Mouse (Mus musculus) stomach, postnatal 0 days (tissue): ENCODE measurements at regions not wholly inside any gene's neighbourhood (a gene's known extent, or its start where the extent isn't known, plus 50 kb on each side); places are given as distances from the start of the nearest gene placed in this dataset.

Experiments used
- ATAC-seq: fragments of 200-750 bp; cut with Nextera tagmentation; 2 replicates; pipeline ENCODE4 v1.8.0; 2017; ENCODE audit not compliant: low FRiP score, low TSS enrichment
- DNase-seq: peaks from one replicate; pipeline ENCODE4 v3.0.0-alpha.2; 2016; ENCODE audit warnings: low spot score
- H3K27ac ChIP-seq: fragments of 300-500 bp; sonication (generic); replicated peaks from 2 replicates; pipeline ENCODE4 v1.5.1; 2014; ENCODE audit warnings: mild to moderate bottlenecking, control low read depth
- H3K27me3 ChIP-seq: fragments of 300-500 bp; sonication (generic); 2 replicates; pipeline ENCODE4 v1.6.1; 2014; ENCODE audit warnings: low read length; ENCODE audit not compliant: control insufficient read depth, insufficient read depth
- H3K36me3 ChIP-seq: fragments of 300-500 bp; sonication (generic); 2 replicates; pipeline ENCODE4 v1.6.1; 2014; ENCODE audit warnings: low read length, mixed read lengths; ENCODE audit not compliant: control insufficient read depth, insufficient read depth
- H3K4me1 ChIP-seq: fragments of 300-500 bp; sonication (generic); replicated peaks from 2 replicates; pipeline ENCODE4 v1.6.1; 2014; ENCODE audit warnings: antibody characterized with exemption; ENCODE audit not compliant: control insufficient read depth, insufficient read depth
- H3K4me2 ChIP-seq: fragments of 300-500 bp; sonication (generic); replicated peaks from 2 replicates; pipeline ENCODE4 v1.6.1; 2014; ENCODE audit warnings: low read depth, mild to moderate bottlenecking, control low read depth, moderate library complexity
- H3K4me3 ChIP-seq: fragments of 300-500 bp; sonication (generic); 2 replicates; pipeline ENCODE4 v1.5.1; 2014; ENCODE audit warnings: low read depth, low read length, control low read depth
- H3K9ac ChIP-seq: fragments of 300-500 bp; sonication (generic); 2 replicates; pipeline ENCODE4 v1.6.1; 2014; ENCODE audit warnings: mild to moderate bottlenecking, low read length, control low read depth, mixed read lengths
- H3K9me3 ChIP-seq: fragments of 300-500 bp; sonication (generic); 2 replicates; pipeline ENCODE4 v1.6.1; 2016; ENCODE audit warnings: low read length; ENCODE audit not compliant: control insufficient read depth
- CTCF ChIP-seq: IDR thresholded peaks from 2 replicates; pipeline ENCODE4 v1.5.1; 2016; ENCODE audit warnings: antibody characterized with exemption, low read depth, mild to moderate bottlenecking, moderate library complexity
- EP300 ChIP-seq: optimal IDR thresholded peaks from 2 replicates; pipeline ENCODE3; 2016; ENCODE audit warnings: antibody characterized with exemption
- WGBS: fragments of 180-500 bp; shearing (Covaris S2); extraction: QIAGEN DNeasy Blood & Tissue Kit; methylation state at CpG from one replicate; pipeline ENCODE4 v1.1.7; 2014; 5-methylcytosine and 5-hydroxymethylcytosine counted together

GRCm38 (mm10) chr11:45222021-45222420, 604.9 kb downstream of the Ebf1 start:
- no peak overlapping the region for H3K27ac ChIP-seq
- WGBS = 83% methylated on average over 3 of the region's 3 CpGs
- H3K36me3 ChIP-seq = no peaks in the 10 kb centered on the region
- no peak overlapping the region for H3K4me2 ChIP-seq
- no peak for ATAC-seq
- no peaks in the 10 kb centered on the region for H3K9me3 ChIP-seq
- H3K4me3 ChIP-seq = no peak overlapping the region
- H3K4me1 ChIP-seq = no peaks in the 10 kb centered on the region
- TF ChIP-seq CTCF = no peak
- no peak for TF ChIP-seq EP300
- no peaks in the 10 kb centered on the region for H3K27me3 ChIP-seq
- H3K9ac ChIP-seq = no peak overlapping the region
- DNase-seq = no peak

GRCm38 (mm10) chr11:45235476-45236412, 616.1 kb upstream of the Clint1 start:
- Histone ChIP-seq H3K9me3 (no peaks in the 10 kb centered on the region), H3K36me3 (no peaks in the 10 kb centered on the region), H3K9ac (no peak overlapping the region), H3K27me3 (no peaks in the 10 kb centered on the region), H3K4me2 (no peak overlapping the region), H3K27ac (no peak overlapping the region), H3K4me3 (no peak overlapping the region), H3K4me1 (no peaks in the 10 kb centered on the region)
- DNase-seq = no peak
- TF ChIP-seq EP300 (no peak), CTCF (no peak)
- WGBS = 62% methylated on average over 6 of the region's 6 CpGs
- no peak for ATAC-seq

- H3K4me1 ChIP-seq = no peaks in the 10 kb centered on the region
- no peak overlapping the region for H3K9ac ChIP-seq
- H3K4me3 ChIP-seq = no peak overlapping the region
- H3K9me3 ChIP-seq = no peaks in the 10 kb centered on the region
- no peak overlapping the region for H3K27ac ChIP-seq
- DNase-seq (no peak), ATAC-seq (no peak)
- no peak for TF ChIP-seq EP300
- no peak for TF ChIP-seq CTCF
- no peaks in the 10 kb centered on the region for H3K27me3 ChIP-seq
- no peak overlapping the region for H3K4me2 ChIP-seq
- 59% methylated on average over 4 of the region's 4 CpGs for WGBS
- H3K36me3 ChIP-seq = no peaks in the 10 kb centered on the region
Measured at GRCm38 (mm10) chr11:45237056-45237455, 614.8 kb upstream of the Clint1 start.

GRCm38 (mm10) chr11:45239044-45239443, 612.8 kb upstream of the Clint1 start:
- 35% methylated on average over 5 of the region's 5 CpGs for WGBS
- TF ChIP-seq CTCF = no peak
- no peak for TF ChIP-seq EP300

GRCm38 (mm10) chr11:45240419-45240818, 611.4 kb upstream of the Clint1 start:
- H3K4me1 ChIP-seq = no peaks in the 10 kb centered on the region
- WGBS = 67% methylated on average over 3 of the region's 3 CpGs
- DNase-seq (no peak), ATAC-seq (no peak)
- TF ChIP-seq EP300 (no peak), CTCF (no peak)
- H3K27me3 ChIP-seq = no peaks in the 10 kb centered on the region
- no peaks in the 10 kb centered on the region for H3K36me3 ChIP-seq
- no peaks in the 10 kb centered on the region for H3K9me3 ChIP-seq
- H3K4me2 ChIP-seq = no peak overlapping the region
- no peak overlapping the region for H3K9ac ChIP-seq
- no peak overlapping the region for H3K27ac ChIP-seq
- H3K4me3 ChIP-seq = no peak overlapping the region

More at GRCm38 (mm10) chr11:45239044-45239443, 612.8 kb upstream of the Clint1 start:
- Histone ChIP-seq H3K9ac (no peak overlapping the region), H3K27ac (no peak overlapping the region), H3K9me3 (no peaks in the 10 kb centered on the region), H3K4me1 (no peaks in the 10 kb centered on the region), H3K4me2 (no peak overlapping the region), H3K27me3 (no peaks in the 10 kb centered on the region), H3K4me3 (no peak overlapping the region), H3K36me3 (no peaks in the 10 kb centered on the region)
- DNase-seq = no peak
- ATAC-seq = no peak

GRCm38 (mm10) chr11:45241671-45242070, 610.2 kb upstream of the Clint1 start:
- WGBS = 74% methylated on average over 10 of the region's 10 CpGs
- Histone ChIP-seq H3K4me3 (no peak overlapping the region), H3K27me3 (no peaks in the 10 kb centered on the region), H3K36me3 (no peaks in the 10 kb centered on the region), H3K9me3 (no peaks in the 10 kb centered on the region), H3K4me1 (no peaks in the 10 kb centered on the region), H3K4me2 (no peak overlapping the region), H3K27ac (no peak overlapping the region), H3K9ac (no peak overlapping the region)
- DNase-seq = no peak
- no peak for TF ChIP-seq CTCF
- TF ChIP-seq EP300 = no peak
- no peak for ATAC-seq
